Mouse (Mus musculus) forebrain, embryonic 10.5 days (tissue): ENCODE measurements at regions not wholly inside any gene's neighbourhood (a gene's known extent, or its start where the extent isn't known, plus 50 kb on each side); places are given as distances from the start of the nearest gene placed in this dataset.
A peak's percentile ranks its signal among the peaks of the same experiment; 100 is the strongest.

ENCODE experiments used
- DNase-seq: peaks from one replicate; pipeline ENCODE4 v3.0.0-alpha.2; 2017; ENCODE audit warnings: low spot score; ENCODE audit errors: extremely low spot score
- H3K27ac ChIP-seq: fragments of 300-500 bp; sonication (generic); 2 replicates; pipeline ENCODE4 v1.5.1; 2016; ENCODE audit warnings: mild to moderate bottlenecking
- H3K27me3 ChIP-seq: fragments of 300-500 bp; sonication (generic); 2 replicates; pipeline ENCODE4 v1.6.1; 2016; ENCODE audit warnings: mild to moderate bottlenecking; ENCODE audit not compliant: poor library complexity, severe bottlenecking
- H3K36me3 ChIP-seq: fragments of 300-500 bp; sonication (generic); replicated peaks from 2 replicates; pipeline ENCODE4 v1.6.1; 2016; ENCODE audit warnings: mild to moderate bottlenecking, moderate library complexity
- H3K4me1 ChIP-seq: fragments of 300-500 bp; sonication (generic); 2 replicates; pipeline ENCODE4 v1.6.1; 2016
- H3K4me3 ChIP-seq: fragments of 300-500 bp; sonication (generic); 2 replicates; pipeline ENCODE4 v1.5.1; 2016; ENCODE audit warnings: mild to moderate bottlenecking, moderate library complexity
- H3K9me3 ChIP-seq: fragments of 300-500 bp; sonication (generic); 2 replicates; pipeline ENCODE4 v1.6.1; 2016; ENCODE audit warnings: mild to moderate bottlenecking, moderate library complexity
- WGBS: fragments of 180-500 bp; shearing (Covaris S2); methylation state at CpG from one replicate; pipeline ENCODE4 v1.1.7; 2016; 5-methylcytosine and 5-hydroxymethylcytosine counted together

DNA sequence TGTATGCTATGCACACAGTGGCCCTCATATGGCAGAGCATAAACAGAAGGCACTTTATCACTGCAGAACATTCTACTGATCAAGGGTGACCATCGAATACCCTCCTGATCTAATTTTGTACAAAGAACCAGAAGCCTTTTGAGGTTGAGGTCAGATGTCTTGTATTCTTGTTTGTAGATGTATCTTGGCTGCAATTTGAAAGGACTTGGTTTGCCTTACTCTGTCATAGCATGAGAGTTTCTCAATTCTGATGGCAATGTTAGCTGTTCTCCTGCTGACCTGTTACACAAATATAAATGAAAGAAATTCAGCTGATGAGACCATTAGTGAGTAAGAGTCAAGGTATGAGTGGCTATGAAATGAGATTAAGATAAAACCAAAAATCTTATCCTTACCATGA is 199.1 kb upstream of the Aldoart1 start:
- WGBS: 88% methylated on average over 1 of the region's 1 CpGs
- H3K9me3 ChIP-seq: no peaks in the 10 kb centered on the region

DNA sequence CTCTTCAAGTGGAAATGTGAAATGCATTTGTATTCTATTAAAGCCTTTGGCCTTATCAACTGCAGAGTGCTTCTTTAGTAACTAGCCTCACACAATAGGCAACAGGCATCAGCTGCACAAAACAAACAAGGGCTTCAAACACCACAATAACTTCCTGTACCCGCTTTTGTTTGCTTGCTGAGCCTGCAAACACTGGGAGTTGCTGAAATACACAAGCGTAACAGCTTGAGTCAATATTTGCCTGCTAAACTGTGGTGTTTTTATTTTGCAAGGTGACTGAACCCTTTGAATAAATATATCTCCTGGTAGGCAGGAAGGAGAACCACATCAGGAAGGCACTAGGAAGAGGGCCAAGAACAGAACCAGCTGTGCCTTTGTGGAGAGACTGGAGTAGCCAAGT is 195.4 kb upstream of the Aldoart1 start:
- no peaks in the 10 kb centered on the region for H3K36me3 ChIP-seq
- peaks cover 5% of the 10 kb centered on the region; the same call in 1 of the 2 replicates for H3K4me1 ChIP-seq
- no peak overlapping the region for H3K27ac ChIP-seq
- no peaks in the 10 kb centered on the region for H3K9me3 ChIP-seq
- no peak for DNase-seq
- H3K27me3 ChIP-seq: no peaks in the 10 kb centered on the region
- WGBS: 57% methylated on average over 2 of the region's 2 CpGs
- H3K4me3 ChIP-seq: no peak overlapping the region

More for the DNA sequence above, 199.1 kb upstream of the Aldoart1 start:
- Histone ChIP-seq H3K4me1 (peaks cover 5% of the 10 kb centered on the region; the same call in 1 of the 2 replicates), H3K4me3 (no peak overlapping the region), H3K27ac (no peak overlapping the region), H3K36me3 (no peaks in the 10 kb centered on the region), H3K27me3 (no peaks in the 10 kb centered on the region)
- no peak for DNase-seq

DNA sequence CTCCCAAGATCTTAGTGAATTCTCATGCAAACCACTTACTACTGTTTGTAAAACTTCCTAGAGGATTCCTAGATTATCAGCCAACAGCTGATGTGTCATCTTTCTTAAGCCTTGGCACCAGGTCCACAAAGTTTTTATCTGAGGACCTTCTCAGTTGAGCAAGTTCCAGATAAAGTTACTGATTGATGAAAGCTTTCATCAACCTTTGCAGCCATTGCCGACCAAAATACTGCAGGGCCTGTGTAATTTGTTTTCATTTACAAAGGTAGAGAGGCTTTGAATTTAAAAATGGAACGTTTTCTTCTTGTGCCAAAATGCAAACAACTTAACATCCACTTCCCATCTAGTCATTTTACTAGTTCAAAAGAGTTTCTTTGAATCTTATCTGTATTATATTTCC is 191.9 kb upstream of the Aldoart1 start:
- no peaks in the 10 kb centered on the region for H3K9me3 ChIP-seq
- H3K27me3 ChIP-seq: no peaks in the 10 kb centered on the region
- peaks cover 5% of the 10 kb centered on the region; the same call in 1 of the 2 replicates for H3K4me1 ChIP-seq
- 64% methylated on average over 2 of the region's 2 CpGs for WGBS
- DNase-seq: no peak
- no peaks in the 10 kb centered on the region for H3K36me3 ChIP-seq
- H3K4me3 ChIP-seq: no peak overlapping the region
- H3K27ac ChIP-seq: no peak overlapping the region

DNA sequence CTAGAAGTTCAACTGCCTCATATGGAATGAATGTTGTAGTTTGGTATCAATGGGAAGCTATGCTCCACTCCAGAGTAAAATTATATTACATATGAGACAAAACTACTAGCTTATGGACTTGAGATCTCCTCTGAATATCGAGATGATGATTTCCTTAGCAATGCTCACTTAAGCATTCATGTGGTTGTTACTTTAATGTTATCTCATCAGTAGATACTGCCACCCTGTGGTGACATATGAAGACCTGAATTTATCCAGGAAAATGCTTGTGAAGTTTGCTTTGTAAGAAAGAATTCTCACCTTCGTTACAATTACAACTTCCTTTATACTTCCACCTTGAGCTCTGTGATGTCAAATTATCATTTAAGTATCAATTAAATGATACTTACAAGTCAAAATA is 190.2 kb upstream of the Aldoart1 start:
- no peak overlapping the region for H3K4me3 ChIP-seq
- H3K9me3 ChIP-seq: no peaks in the 10 kb centered on the region
- DNase-seq: no peak
- H3K27ac ChIP-seq: no peak overlapping the region
- H3K36me3 ChIP-seq: no peaks in the 10 kb centered on the region
- H3K27me3 ChIP-seq: no peaks in the 10 kb centered on the region
- no peaks in the 10 kb centered on the region for H3K4me1 ChIP-seq
- WGBS: 44% methylated on average over 2 of the region's 2 CpGs

DNA sequence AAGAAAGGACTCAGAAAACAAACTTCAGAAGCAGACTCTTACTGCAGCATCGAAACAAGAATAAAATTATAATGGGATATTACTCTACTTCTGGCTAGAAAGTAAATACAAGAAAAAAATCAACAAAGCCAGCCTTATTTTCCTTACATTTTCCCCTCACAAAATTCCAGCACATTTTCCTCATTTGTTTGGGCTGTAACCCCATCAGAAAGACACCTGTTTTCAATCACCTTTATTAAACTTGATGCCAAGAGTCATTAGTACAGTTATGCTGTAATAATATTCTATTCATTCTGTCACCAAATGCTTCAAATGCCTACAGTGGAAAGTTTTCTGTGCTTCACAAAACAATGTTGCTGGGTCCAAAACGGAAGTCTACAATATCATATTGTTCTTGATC is 189.1 kb upstream of the Aldoart1 start:
- Histone ChIP-seq H3K27ac (no peak overlapping the region), H3K9me3 (no peaks in the 10 kb centered on the region), H3K27me3 (no peaks in the 10 kb centered on the region), H3K36me3 (no peaks in the 10 kb centered on the region), H3K4me1 (no peaks in the 10 kb centered on the region), H3K4me3 (no peak overlapping the region)
- WGBS: 81% methylated on average over 2 of the region's 2 CpGs
- DNase-seq: no peak

DNA sequence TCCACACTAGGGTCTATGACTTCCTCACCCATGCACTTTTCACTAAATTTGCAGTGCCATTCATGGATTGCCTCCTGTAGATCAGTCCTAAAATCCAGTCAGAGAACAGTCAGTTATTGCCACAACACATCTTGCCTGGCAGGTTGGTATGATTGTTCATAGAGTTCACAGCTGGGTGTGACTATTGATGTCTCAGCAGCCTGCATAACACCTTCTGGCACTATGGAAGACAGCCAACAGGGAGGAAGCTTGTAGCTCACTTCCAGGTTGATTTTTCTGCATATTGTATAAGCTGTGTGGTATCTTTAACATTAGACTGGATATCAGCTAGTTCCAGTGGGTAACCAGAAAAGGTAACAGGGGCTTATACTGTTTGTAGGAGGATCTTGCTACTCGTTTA is 145.3 kb upstream of the Aldoart1 start:
- WGBS: 89% methylated on average over 1 of the region's 1 CpGs
- Histone ChIP-seq H3K27ac (no peak overlapping the region), H3K36me3 (no peaks in the 10 kb centered on the region), H3K4me1 (no peaks in the 10 kb centered on the region), H3K27me3 (no peaks in the 10 kb centered on the region), H3K9me3 (no peaks in the 10 kb centered on the region), H3K4me3 (no peak overlapping the region)
- DNase-seq: no peak

DNA sequence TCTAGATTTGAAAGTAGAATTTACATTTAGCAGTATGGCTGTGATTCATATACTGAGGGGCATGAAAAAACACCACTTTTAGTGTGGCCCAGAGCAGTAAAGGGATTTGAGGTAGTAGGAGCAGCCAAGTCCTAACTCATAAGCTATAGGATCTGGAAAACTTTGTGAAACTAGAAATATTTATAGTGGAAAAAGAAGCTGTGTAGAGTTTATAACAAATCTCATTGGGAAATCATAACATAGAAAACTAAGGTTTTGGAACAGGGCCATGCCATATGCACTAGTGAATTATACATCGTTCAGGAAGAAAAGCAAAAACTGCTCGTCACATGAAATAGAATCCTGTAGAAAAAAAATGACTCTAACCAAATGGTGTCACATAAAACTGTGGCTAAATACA is 143.7 kb upstream of the Aldoart1 start:
- WGBS: 94% methylated on average over 2 of the region's 2 CpGs

DNA sequence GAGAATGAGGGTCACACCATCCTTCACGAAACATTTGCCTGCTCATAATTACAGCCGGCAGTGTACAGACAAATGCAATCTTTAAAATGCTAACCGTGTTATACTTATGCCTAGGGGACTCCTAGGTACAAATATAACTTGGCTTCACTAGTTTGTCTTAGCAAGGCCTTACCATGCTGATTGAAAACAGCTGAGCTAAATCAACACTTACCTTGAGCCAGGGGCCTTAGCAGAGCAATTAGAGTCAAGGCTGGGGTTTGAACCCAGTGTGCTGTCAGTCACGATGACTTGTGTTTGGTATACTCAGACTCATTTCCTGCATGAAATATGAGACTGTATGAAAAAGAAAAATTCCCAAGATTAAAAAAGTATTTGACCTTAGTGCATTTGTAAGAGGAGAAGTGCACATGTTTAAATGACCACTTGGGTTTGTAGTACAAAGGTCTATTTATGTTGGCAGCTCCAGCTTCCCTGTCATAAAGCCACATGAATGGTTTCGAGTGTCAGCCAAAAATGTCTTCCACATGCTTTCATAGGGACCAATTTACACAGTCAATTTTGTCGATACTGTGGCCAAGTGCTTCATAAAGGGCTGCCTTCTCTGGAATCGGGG is 94.0 kb upstream of the Aldoart1 start:
- no peak overlapping the region for H3K27ac ChIP-seq
- no peak overlapping the region for H3K4me3 ChIP-seq
- WGBS: 72% methylated on average over 7 of the region's 7 CpGs
- no peaks in the 10 kb centered on the region for H3K27me3 ChIP-seq
- no peaks in the 10 kb centered on the region for H3K4me1 ChIP-seq
- H3K9me3 ChIP-seq: no peaks in the 10 kb centered on the region
- DNase-seq: peak; percentile 17
- no peaks in the 10 kb centered on the region for H3K36me3 ChIP-seq

More for the DNA sequence above, 143.7 kb upstream of the Aldoart1 start:
- Histone ChIP-seq H3K27me3 (no peaks in the 10 kb centered on the region), H3K4me3 (no peak overlapping the region), H3K9me3 (no peaks in the 10 kb centered on the region), H3K27ac (no peak overlapping the region), H3K36me3 (no peaks in the 10 kb centered on the region), H3K4me1 (no peaks in the 10 kb centered on the region)
- DNase-seq: no peak

DNA sequence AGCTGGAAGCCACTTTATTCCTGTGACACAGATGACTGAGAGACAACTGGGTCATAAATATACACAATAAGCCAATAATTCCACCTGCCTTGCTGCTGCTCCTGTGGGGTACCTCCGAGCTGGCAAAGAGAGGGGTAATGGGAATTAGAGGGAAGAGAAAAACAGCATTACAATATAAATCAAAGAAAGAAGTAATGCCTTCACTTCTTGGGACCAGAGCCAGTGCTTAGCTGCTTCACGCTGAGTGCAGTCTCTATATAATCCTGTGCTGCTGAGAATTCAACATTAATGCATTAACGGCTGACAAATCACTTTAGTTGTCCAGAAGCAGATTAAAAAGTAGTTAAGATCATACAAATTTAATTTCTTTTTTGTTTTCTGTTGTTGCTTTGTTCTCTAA is 71.0 kb upstream of the Aldoart1 start:
- WGBS: 74% methylated on average over 3 of the region's 3 CpGs
- H3K36me3 ChIP-seq: no peaks in the 10 kb centered on the region
- H3K27me3 ChIP-seq: no peaks in the 10 kb centered on the region

DNA sequence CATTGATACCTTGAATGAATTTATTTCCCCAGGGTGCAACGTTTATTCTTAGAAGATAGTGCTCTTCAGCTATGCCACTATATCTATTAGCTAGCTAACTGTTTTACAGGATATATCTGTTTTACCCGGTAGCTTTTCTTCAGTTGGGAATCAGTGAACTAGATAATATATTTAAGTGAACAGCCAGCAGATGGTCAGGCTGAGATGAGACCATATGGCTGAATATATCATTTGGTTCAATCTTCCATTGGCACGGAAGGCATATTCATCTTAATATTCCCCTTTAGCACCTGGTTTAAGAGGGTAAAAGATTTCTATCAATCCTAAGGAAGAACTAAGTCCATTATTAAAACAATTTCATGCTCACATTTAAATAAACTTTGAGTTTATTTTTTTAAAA is 62.6 kb upstream of the Aldoart1 start:
- no peak for DNase-seq
- no peaks in the 10 kb centered on the region for H3K4me1 ChIP-seq

More for the DNA sequence above, 71.0 kb upstream of the Aldoart1 start:
- DNase-seq: no peak
- Histone ChIP-seq H3K27ac (no peak overlapping the region), H3K4me3 (no peak overlapping the region), H3K4me1 (no peaks in the 10 kb centered on the region), H3K9me3 (no peaks in the 10 kb centered on the region)

More for the DNA sequence above, 62.6 kb upstream of the Aldoart1 start:
- H3K27me3 ChIP-seq: no peaks in the 10 kb centered on the region
- H3K36me3 ChIP-seq: no peaks in the 10 kb centered on the region
- no peak overlapping the region for H3K4me3 ChIP-seq
- no peak overlapping the region for H3K27ac ChIP-seq
- H3K9me3 ChIP-seq: no peaks in the 10 kb centered on the region
- 89% methylated on average over 3 of the region's 3 CpGs for WGBS
